Mouse (Mus musculus) heart, adult 11 months (tissue): ENCODE data around the gene Abi1.

Source experiments
- DNase-seq: peaks from one replicate; pipeline ENCODE4 v3.0.0; 2022

Abi1 gene

DNA sequence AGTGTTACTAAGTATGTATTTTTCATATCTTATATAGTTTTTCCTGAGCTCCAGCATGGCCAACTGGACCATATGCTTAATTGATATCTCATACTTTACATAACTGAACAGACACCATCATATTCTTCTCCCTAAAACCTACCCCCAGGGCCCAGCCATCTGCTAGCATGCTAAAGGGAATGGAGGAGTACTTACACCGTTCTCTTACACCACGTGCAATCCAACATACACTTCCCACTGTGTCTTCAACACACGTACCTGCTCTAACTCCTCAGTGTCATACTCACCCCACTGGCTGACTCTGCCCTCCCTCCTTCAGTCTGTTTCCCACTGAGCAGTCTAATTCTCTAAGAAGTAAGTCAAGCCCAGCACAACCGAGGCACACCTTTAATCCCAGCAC, 11.2 kb downstream of the Abi1 start:
- peak; percentile 62 for DNase-seq

DNA sequence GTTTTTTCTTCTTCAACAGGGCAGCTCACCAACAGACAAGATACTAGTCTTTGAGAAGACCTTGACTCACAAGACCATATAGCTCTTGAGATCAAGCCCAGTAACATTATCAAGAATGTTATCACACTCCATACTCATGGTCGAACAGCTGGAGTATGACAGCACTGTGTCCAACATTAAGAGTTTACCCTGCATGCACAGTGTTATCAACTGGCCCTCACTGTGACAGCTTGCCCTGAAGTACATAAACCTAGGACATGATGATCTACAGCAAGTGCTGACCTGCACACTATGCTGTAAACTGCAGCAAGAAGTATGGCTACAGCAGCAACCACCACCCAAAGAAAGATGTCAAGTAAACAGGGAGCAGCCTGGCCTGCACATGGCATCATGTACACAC, 13.7 kb downstream of the Abi1 start:
- peak; percentile 60 for DNase-seq

DNA sequence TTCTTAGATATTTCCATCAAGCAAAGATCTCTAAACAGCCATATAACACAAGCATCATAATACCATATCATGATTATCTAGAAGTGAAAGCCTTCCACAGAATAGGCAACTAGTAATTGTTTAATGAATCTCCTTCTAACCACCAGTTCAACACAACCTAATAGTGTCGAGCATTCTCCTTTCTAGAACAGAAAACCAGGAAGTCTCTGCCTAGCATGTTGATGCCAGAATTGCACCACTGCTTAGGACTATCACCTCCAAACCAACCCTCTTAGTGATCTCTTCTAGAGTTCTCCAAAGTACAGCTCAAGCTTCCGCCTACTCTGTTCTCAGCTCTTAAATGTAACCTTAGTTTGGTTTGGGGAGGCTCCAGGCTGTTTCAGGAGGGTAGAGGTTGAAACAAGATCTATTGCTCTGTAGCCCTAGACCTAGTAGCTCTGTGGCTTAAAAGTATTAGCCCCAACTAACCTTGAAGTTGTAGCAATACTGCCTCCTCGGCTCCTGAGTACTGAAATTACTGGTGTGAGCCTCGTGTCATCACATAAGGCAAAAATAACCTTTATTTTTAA, 16.2 kb downstream of the Abi1 start:
- peak; percentile 48 for DNase-seq

DNA sequence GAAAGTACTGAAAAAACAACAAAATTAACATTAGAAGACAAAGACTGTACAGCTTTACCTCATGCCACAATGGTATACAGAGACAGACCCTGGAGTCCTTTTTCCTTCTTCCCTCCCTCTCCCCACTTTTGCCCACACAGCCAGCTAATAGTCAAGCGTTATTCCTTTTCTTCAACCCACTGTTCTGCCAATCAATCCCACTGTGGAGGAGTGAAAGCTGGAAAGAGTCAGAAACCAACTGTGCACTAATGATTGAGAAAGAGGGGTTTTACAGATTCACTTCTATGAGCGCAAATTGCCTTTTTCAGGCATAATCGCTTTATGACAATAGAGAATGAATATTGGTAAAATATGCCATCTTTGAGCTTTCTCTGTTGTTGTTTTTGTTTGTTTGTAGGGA, 17.0 kb downstream of the Abi1 start:
- DNase-seq: peak; percentile 28

GRCm38 (mm10) chr2:23021721-23022120, 18.3 kb downstream of the Abi1 start:
- peak; percentile 97 for DNase-seq

DNA sequence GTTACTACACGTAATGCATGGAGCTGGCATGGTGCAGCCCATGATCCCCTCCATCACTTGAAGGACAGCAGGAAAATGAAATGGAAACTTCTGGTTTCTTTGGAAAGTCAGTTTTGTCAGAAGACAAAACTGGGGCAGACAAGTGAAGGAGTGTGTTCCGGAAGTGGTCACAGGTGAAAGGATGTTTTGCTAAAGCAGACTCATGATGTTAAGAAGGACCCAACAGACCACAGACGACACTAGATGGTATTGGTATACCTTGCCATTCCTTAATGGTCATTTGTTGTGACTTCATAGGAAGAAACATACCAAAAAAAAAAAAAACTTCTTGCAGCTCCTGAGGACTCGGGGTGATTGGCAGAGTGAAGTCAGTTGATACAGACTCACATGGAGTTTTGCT, 18.7 kb downstream of the Abi1 start:
- DNase-seq: peak; percentile 51

- DNase-seq: peak; percentile 70
These were observed 20.9 kb downstream of the Abi1 start for GRCm38 (mm10) chr2:23019170-23019569.

- no peak for DNase-seq
These were observed 23.9 kb downstream of the Abi1 start for GRCm38 (mm10) chr2:23016121-23016520.

DNA sequence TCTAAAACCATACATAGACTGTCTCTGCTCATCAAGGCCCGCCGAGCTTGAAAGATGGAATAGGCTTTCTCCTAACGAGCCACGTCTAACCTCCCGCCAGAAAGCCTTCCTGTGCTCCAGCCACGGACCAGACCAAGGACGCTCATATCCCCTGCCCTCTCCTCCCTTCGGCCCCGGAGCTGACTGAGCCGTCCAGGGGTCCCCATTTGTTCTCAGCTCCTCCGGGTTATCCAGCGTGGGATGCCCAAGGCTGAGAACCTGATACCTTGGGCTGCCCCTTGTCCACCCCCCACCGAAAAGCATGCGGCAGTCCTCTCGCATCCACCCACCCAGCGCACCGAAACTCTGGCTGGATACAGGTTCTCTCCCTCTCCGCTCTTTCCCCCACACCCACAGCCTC, 24.7 kb downstream of the Abi1 start:
- peak; percentile 71 for DNase-seq

- DNase-seq: peak; percentile 74
These were observed 25.1 kb downstream of the Abi1 start for GRCm38 (mm10) chr2:23014935-23015334.

- peak; percentile 74 for DNase-seq
These were observed 31.8 kb downstream of the Abi1 start for GRCm38 (mm10) chr2:23008256-23008655.

- DNase-seq: no peak
These were observed 32.5 kb downstream of the Abi1 start for GRCm38 (mm10) chr2:23007577-23007976.

DNA sequence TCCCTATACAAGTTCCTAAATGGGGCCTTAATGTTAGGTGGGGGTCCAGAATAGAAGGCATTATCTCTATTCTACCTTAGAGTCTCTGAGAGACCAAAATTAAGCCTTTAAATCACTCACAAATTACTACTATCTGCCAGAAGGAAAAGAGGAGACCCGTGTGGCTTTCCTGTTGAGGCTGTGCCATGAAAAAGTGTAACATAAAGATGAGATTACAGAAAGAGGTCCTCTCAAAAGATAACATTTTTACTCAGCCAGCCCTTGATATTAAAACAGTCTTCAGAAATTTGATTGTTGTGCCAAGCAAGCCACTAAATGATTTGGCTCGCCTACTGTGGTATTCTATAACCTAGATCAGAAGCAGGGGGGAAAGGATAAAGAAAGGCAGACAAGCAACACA, 32.9 kb downstream of the Abi1 start:
- peak; percentile 42 for DNase-seq

- DNase-seq: peak; percentile 95
These were observed 33.8 kb downstream of the Abi1 start for GRCm38 (mm10) chr2:23006219-23006618.

DNA sequence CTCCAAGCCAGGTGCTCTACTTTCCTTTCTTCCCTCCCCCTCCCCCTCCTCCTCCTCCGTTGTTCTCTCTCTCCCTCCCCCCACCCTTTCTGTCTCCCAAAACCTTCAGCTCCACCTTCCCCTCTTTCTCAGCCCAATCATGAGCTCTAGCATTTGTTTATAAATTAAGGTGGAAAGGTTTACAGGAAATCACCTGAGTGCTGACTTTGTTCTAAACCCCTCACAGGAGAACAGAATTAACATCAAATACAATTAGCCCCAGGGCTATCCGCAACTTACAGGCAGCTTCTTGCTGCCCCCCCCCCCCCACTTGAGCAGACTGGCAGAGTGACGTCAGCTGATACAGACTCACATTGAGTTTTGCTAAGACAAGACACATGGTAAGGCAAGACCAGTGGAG, 37.4 kb downstream of the Abi1 start:
- no peak for DNase-seq

DNA sequence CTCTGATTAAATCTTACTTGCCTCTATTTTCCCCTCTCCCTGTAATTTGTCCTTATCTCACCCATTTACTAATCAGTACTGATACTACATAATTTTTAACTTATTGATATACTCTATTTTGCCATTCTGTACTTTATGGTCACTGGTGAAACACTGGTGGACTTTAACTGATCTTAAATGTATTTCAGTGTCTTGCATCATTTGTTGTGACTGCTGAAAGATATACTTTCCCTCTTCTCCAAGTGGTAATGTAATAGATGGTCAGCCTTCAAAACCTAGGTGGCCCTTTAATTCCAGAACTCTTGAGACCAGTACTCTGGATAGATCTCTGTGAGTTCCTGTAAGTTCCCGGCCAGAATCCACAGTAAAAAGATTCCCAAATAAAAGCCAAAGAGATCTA, 40.4 kb downstream of the Abi1 start:
- no peak for DNase-seq

- DNase-seq: no peak
These were observed 41.2 kb downstream of the Abi1 start for GRCm38 (mm10) chr2:22998804-22999203.

GRCm38 (mm10) chr2:22998015-22998414, 42.0 kb downstream of the Abi1 start:
- no peak for DNase-seq

DNA sequence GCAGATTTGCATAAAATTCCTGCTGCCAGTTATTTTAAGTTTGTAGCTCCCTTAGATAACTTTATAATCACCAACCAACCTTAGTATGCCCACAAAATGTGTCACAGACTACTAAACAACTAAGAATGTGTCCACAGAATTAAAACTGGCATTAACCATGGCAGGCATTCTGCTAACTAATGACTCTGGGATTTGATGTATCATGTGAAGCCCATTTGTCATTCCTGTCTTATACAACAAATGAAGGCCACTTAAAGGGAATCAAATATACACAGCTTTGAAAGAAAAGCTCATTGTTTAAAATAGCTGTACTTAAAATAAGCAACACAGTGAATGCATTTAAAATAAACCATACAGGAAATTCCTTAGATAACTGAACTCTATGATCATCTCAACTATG, 44.0 kb downstream of the Abi1 start:
- DNase-seq: no peak

- DNase-seq: no peak
These were observed 53.9 kb downstream of the Abi1 start for GRCm38 (mm10) chr2:22985973-22986657.

DNA sequence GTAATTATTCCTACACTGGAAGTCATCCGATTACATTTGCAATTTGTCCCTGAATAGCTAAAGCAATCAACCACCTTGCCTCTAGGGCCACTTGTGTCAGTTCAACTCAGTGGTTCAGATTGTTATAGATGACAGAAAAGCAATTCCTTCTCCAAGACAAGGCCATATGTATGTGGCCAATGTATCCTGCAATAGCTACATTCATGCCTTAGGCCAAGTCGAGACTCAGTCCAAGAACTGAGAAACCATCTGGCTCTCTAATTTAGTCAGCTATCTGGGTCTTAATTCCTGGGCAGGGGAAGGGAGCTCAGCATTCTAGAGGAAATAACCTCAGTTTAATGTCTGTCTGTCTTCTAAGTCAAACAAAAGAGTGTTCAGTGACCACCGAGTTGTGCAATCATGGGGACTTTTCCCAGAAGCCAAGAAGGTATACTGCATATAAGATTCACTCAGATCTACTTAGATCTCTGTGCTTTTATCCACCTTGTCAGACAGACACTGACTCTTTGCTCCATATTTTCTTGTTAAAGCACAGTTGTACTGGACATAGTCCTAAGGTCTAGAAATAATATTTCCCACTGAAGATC, 62.6 kb downstream of the Abi1 start:
- DNase-seq: no peak

DNA sequence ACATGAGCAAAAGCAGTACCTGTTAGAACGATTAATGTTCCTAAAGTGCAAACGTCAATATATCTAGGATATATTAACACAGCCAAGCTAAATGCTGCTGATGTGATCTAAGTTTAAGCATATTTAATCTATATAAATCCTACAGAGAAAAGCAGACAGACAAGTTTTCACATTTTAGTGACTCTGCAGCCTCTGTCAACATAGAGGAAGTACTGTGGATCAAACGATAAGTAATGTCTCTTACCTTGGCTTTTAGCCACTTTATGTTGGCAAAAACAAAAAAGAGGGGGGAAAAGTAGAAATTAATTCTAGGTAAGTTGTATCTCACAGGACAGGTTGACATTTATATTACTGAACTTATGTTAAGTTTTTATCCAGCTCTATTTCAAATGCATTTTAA, 77.1 kb downstream of the Abi1 start:
- no peak for DNase-seq

DNA sequence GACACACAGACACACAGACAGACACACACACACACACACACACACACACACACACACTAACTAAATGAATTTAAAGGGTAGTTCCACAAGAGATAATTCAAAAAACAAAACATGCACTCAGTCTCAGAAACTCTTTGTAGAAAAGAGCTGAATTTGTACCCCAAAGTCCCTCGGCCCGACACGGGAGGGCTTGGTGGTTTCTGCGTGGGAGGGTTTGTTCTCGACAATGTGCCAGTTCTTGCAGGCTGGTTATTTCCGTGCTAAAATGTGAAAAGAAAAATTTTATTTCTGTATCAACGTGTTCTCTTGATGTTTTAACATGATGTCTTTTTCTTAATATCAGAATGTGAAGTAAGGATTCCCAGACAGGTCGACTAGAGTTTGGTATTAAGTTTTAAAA, 77.8 kb downstream of the Abi1 start:
- no peak for DNase-seq

DNA sequence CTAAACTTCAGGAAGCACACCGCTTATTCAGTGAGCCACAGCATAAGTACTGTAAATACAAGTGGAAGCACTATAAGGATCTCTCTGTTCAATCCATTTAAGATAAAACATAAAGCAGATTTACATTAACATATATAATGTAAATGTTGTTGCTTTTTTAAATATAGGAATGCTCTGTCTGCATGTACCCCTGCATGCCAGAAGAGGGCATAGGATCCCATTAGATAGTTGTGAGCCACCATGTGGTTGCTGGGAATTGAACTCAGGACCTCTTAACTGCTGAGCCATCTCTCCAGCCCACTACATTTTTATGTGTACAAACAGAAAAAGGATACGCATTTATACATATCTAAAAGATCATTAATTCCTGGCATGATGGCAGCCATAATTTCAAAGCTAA, 78.4 kb downstream of the Abi1 start:
- no peak for DNase-seq

GRCm38 (mm10) chr2:22957415-22957814, 82.6 kb downstream of the Abi1 start:
- no peak for DNase-seq
